Mouse (Mus musculus) kidney, adult 2 months (tissue): ENCODE data around the gene Slc7a7. TPM values are rescaled to one million over a fixed set of nuclear protein-coding genes. Genes with fewer than 3 reads are reported as not detected.

Experiments used
- DNase-seq: peaks from one replicate; pipeline ENCODE4 v3.0.0; 2021
- H3K27ac ChIP-seq: fragments of 200-500 bp; 2 replicates; pipeline ENCODE4 v1.5.1; 2012; ENCODE audit warnings: low read depth, low read length, control low read depth, inconsistent platforms; ENCODE audit not compliant: insufficient read depth
- H3K27me3 ChIP-seq: fragments of 200-500 bp; replicated peaks from 2 replicates; pipeline ENCODE4 v1.6.1; 2012; ENCODE audit warnings: mild to moderate bottlenecking, moderate library complexity, low read length, inconsistent platforms; ENCODE audit not compliant: control insufficient read depth, insufficient read depth
- H3K36me3 ChIP-seq: fragments of 200-500 bp; 2 replicates; pipeline ENCODE4 v1.6.1; 2012; ENCODE audit warnings: mild to moderate bottlenecking, moderate library complexity, low read length, inconsistent platforms; ENCODE audit not compliant: control insufficient read depth, insufficient read depth
- H3K4me1 ChIP-seq: fragments of 200-500 bp; 2 replicates; pipeline ENCODE4 v1.6.1; 2011; ENCODE audit warnings: low read length; ENCODE audit not compliant: control insufficient read depth, insufficient read depth
- H3K4me3 ChIP-seq: fragments of 200-500 bp; 2 replicates; pipeline ENCODE4 v1.5.1; 2011; ENCODE audit warnings: mild to moderate bottlenecking, low read depth, low read length, control low read depth; ENCODE audit not compliant: insufficient read depth
- CTCF ChIP-seq: fragments of 200-500 bp; conservative IDR thresholded peaks from 2 replicates; pipeline ENCODE4 v1.5.1; 2011; ENCODE audit warnings: low read depth, mild to moderate bottlenecking, control low read depth, low read length, moderate library complexity, mixed read lengths; ENCODE audit not compliant: insufficient read depth, insufficient read length
- POLR2A ChIP-seq: fragments of 200-500 bp; IDR thresholded peaks from one replicate; pipeline ENCODE4 v1.6.1; 2011; ENCODE audit warnings: low read depth, low read length, control low read depth
- WGBS: fragments of 180-500 bp; shearing (Covaris S2); methylation state at CpG from one replicate; pipeline ENCODE4 v1.1.7; 2018; 5-methylcytosine and 5-hydroxymethylcytosine counted together
- polyA plus RNA-seq: library from polyadenylated mRNA; depleted of rRNA; stranded (reverse); fragments of >200 nt; gene quantifications from 2 replicates; pipeline ENCODE4 v1.2.3, GENCODE M21; 2012; rRNA removed

Slc7a7 gene
- polyA plus RNA-seq, result 454 and 464 TPM in 2 replicates

DNA sequence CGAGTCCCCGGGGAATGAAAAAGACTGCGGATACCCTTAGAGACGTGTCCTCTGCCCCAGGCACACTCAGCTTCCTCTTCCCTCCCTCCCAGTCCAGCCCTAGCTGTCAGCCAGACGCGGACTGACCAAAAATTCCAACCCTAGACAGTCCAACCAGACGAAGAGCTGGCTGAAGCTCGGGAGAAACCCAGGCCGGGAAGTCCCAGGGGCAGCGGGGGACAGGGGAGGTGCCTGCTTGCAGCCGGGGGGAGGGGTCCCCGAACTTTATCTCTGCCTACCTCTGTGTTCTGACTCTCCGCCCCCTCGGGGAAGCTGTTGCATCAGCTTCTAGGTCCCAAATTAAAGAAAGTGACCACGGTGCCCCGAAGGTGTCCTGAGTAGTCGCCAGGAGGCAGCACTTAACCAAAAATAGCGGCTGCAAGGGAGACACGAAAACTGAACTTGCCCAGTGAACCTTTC is at the start of gene Slc7a7:
Gene Slc7a7, minus strand, starts transcription at position 158 of the 459 bp plus-strand sequence.
- TF ChIP-seq POLR2A, result no peak
- peak; percentile 61 for TF ChIP-seq CTCF
- H3K27ac ChIP-seq, result no peak within 1 kb of the TSS
- DNase-seq, result peak; percentile 57
- H3K36me3 ChIP-seq, result no peaks in the 10 kb centered on the region
- 24% methylated on average over 19 of the region's 19 CpGs for WGBS
- H3K27me3 ChIP-seq, result no peaks in the 10 kb centered on the region
- H3K4me1 ChIP-seq, result peaks cover 9% of the 10 kb centered on the region; the same call in 1 of the 2 replicates
- no peak within 1 kb of the TSS for H3K4me3 ChIP-seq

DNA sequence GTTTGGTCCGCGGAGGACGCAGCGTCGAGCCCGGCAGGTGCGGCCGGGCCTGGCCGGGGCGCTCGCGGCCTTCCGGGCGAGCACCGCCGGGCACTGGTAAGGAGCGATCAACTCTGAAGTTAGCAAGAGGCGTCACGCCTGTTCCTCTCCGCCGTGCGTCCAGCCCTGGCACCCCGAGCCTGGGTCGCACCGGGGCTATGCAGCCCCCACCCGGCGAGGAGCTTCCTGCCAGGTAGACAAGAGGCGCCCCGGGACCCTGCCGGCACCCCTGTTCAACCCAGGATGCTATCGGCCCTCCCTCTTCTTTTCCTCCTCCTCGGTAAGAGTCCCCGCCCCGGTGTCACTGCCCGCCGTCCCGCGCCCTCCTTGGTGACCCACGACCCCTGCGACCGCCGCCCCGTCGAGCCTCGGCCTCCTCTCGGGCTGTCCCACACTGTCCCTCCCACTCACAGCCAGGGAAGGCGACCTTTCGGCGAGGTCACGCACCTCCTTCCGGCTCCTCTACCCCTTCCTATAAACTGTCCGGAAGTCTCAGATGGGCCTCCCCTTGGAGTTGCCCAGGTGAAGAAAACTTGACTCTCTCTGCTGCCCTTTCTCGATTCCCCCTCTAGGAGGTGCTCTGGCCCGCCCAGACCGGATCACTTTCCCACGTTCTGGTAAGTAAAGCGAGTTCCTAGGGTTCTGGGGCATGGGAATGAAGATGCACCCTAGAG is 46.9 kb upstream of the Slc7a7 start:
- peak; percentile 89 for DNase-seq
- no peak for TF ChIP-seq POLR2A
- peak; percentile 66 for TF ChIP-seq CTCF
- Histone ChIP-seq H3K27ac (peak overlapping the region; percentile 49), H3K4me3 (peak overlapping the region; percentile 86), H3K27me3 (no peaks in the 10 kb centered on the region), H3K4me1 (peaks cover 4% of the 10 kb centered on the region), H3K36me3 (peaks cover 4% of the 10 kb centered on the region; the same call in 1 of the 2 replicates)
- 2% methylated on average over 45 of the region's 57 CpGs for WGBS

DNA sequence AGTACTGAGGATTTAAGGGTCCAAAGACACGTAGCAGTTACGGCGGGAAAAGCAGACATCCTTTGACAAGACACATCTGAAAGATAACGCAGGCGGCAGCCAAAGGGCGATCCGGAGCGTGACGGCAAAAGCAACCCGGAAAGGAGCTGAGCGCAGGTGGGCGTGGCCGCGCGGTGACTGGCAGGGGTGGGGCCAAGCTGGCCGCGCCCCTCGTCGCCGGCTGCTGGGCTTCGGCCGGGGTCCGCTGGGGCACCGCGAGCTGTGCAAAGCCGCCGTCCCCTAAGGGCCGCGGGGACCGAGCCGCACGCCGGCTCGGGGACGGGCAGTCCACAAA is 46.3 kb upstream of the Slc7a7 start, which contains the start of gene Lrp10:
Gene Lrp10, plus strand, starts transcription at position 179 of the 334 bp plus-strand sequence.
- WGBS, result under 1% methylated on average over 35 of the region's 35 CpGs
- Histone ChIP-seq H3K4me3 (peak within 1 kb of the TSS; percentile 86), H3K36me3 (peaks cover 4% of the 10 kb centered on the region; the same call in 1 of the 2 replicates), H3K27ac (peak within 1 kb of the TSS; percentile 64), H3K4me1 (peaks cover 4% of the 10 kb centered on the region), H3K27me3 (no peaks in the 10 kb centered on the region)
- peak; percentile 94 for DNase-seq
- TF ChIP-seq POLR2A (peak; percentile 15), CTCF (no peak)

DNA sequence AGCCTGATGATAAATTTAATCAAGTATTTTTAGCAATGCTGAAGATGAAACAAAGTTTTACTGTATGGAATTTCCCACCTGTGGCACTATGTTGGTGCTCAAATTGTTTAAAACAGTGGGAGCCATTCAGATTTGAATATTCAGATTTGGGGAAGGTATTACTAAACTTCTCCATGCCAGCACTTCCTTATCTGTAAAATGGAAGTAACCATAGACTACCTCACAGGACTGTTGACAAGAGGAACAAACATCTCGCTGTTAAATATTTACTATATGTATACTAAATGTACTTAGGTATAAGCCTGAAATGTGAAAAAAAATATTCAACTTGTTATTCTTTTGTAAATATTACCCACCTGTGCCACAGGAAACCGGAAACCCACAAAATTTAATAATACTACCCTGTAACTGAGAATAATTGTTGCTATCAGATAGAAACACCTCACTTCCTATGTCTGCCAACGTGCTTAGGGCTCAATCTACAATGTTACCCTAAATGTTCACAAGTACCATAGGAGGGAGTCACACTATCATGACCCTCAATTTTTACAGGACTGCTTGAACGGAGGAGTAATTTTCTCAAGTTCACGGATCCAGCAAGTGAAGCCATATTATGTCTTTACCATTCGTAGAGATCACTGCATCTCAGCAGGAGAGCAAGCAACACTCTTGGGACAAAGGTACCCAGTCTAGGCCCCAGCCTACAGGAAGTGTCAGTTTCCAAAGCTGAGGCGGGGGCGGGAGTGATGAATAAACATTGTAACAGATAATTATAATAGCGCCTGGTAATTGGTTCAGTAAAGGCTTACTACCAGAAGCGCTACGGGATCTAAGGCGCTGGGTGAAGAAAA is 45.8 kb upstream of the Slc7a7 start:
- 16% methylated on average over 12 of the region's 12 CpGs for WGBS
- no peak for DNase-seq
- Histone ChIP-seq H3K27ac (peak overlapping the region; percentile 64), H3K4me1 (peaks cover 4% of the 10 kb centered on the region), H3K36me3 (peaks cover 4% of the 10 kb centered on the region; the same call in 1 of the 2 replicates), H3K4me3 (peak overlapping the region; percentile 86), H3K27me3 (no peaks in the 10 kb centered on the region)
- TF ChIP-seq CTCF (no peak), POLR2A (no peak)

DNA sequence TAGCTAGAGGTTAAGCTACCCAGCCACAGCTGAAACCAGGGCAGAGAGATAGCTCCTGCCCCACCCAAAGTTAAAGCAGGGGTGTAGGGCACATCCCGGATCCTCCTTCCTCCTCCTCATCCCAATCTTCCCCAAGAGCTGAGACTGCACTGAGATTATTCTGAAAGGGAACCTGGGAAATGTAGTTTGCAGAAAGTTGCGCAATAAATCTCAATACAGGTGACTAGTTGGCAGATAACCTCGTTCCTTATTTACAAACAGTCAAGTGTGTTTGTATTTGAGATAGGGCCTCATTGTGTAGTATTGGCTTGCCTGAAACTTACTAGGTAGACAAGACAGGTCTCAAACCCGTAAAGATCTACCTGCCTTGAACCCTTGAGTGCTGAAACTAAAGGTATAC is 44.6 kb upstream of the Slc7a7 start:
- no peaks in the 10 kb centered on the region for H3K36me3 ChIP-seq
- 75% methylated on average over 4 of the region's 4 CpGs for WGBS
- TF ChIP-seq CTCF (no peak), POLR2A (no peak)
- H3K27me3 ChIP-seq, result no peaks in the 10 kb centered on the region
- peaks cover 4% of the 10 kb centered on the region for H3K4me1 ChIP-seq
- no peak for DNase-seq
- H3K27ac ChIP-seq, result no peak overlapping the region
- H3K4me3 ChIP-seq, result no peak overlapping the region

DNA sequence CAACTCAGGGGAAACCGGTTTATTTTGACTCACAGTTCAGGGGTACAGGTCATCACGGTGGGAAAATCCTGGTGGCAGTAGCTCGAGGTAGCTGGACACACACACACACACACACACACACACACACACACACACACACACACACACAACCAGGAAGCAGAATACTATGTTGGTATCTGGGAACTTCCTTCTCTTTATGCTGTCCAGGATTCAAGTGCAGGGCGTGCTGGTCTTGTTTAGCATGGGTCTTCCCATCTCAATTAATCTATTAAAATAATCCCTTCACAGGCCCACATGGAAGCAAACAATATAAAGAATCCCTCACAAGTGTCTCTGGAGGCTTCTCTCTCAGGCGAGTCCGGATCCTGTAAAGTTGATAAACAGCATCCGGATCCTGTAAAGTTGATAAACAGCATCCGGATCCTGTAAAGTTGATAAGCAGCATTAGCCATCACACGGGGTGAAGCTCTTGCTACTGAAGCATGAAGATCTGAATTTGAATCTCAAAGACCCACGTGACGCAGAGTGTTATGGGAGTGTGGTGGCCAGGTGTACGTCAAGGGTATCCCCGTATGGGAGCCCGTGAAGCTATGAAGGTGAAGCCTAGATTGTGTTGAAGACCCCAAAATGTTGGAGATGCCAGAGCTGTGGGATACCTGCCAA is 40.5 kb upstream of the Slc7a7 start:
- H3K27ac ChIP-seq, result no peak overlapping the region
- peak; percentile 33 for DNase-seq
- H3K27me3 ChIP-seq, result no peaks in the 10 kb centered on the region
- WGBS, result 68% methylated on average over 14 of the region's 14 CpGs
- no peak for TF ChIP-seq CTCF
- TF ChIP-seq POLR2A, result no peak
- H3K4me1 ChIP-seq, result no peaks in the 10 kb centered on the region
- no peaks in the 10 kb centered on the region for H3K36me3 ChIP-seq
- H3K4me3 ChIP-seq, result no peak overlapping the region
